Mouse (Mus musculus): ENCODE results near the gene Gm10719.
"Not testable (repeated sequence)": the region's sequence is repeated elsewhere in the genome, so short reads cannot be mapped to it uniquely, and the experiment has no call there.

Gm10719 gene

DNA sequence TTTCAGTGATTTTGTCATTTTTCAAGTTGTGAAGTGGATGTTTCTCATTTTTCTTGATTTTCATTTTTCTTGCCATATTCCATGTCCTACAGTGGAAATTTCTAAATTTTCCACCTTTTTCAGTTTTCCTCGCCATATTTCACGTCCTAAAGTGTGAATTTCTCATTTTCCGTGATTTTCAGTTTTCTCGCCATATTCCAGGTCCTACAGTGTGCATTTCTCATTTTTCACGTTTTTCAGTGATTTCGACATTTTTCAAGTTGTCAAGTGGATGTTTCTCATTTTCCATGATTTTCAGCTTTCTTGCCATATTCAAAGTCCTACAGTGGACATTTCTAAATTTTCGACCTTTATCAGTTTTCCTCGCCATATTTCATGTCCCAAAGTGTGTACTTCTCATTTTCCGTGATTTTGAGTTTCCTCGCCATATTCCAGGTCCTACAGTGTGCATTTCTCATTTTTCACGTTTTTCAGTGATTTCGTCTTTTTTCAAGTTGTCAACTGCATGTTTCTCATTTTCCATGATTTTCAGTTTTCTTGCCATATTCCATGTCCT, 7.8 kb downstream of the Gm10719 start, which contains the start of gene Gm10717:
TSS of gene Gm10717 (plus strand) at position 506 of the 556 bp plus-strand sequence.
- DNase-seq (ENCODE audit: extremely low read depth, insufficient read length, low spot score), result not testable (repeated sequence)

GRCm38 (mm10) chr9:3025653-3026052, 8.4 kb downstream of the Gm10719 start:
- not testable (repeated sequence) for DNase-seq (ENCODE audit: extremely low read depth, insufficient read length, low spot score)

GRCm38 (mm10) chr9:3026136-3026535, 8.9 kb downstream of the Gm10719 start:
- DNase-seq (ENCODE audit: extremely low read depth, insufficient read length, low spot score), result not testable (repeated sequence)

GRCm38 (mm10) chr9:3026741-3027140, 9.5 kb downstream of the Gm10719 start:
- DNase-seq (ENCODE audit: extremely low read depth, insufficient read length, low spot score), result not testable (repeated sequence)

- DNase-seq (ENCODE audit: extremely low read depth, insufficient read length, low spot score), result peak; percentile 55
Observed at GRCm38 (mm10) chr9:3027200-3027599, 10.0 kb downstream of the Gm10719 start.

- not testable (repeated sequence) for DNase-seq (ENCODE audit: extremely low read depth, insufficient read length, low spot score)
Observed at GRCm38 (mm10) chr9:3029276-3030000, 12.2 kb downstream of the Gm10719 start.

GRCm38 (mm10) chr9:3030677-3031318, 13.6 kb downstream of the Gm10719 start:
- peak; percentile 74 for DNase-seq (ENCODE audit: extremely low read depth, insufficient read length, low spot score)

- not testable (repeated sequence) for DNase-seq (ENCODE audit: extremely low read depth, insufficient read length, low spot score)
Observed at GRCm38 (mm10) chr9:3034299-3034698, 17.1 kb downstream of the Gm10719 start, which contains the start of gene Gm17535. Gene Gm17535, plus strand, starts transcription at chr9:3034599.

DNA sequence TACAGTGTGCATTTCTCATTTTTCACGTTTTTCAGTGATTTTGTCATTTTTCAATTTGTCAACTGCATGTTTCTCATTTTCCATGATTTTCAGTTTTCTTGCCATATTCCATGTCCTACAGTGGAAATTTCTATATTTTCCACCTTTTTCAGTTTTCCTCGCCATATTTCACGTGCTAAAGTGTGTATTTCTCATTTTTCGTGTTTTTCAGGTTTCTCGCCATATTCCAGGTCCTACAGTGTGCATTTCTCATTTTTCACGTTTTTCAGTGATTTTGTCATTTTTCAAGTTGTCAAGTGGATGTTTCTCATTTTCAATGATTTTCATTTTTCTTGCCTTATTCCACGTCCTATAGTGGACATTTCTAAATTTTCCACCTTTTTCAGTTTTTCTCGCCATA, 19.4 kb downstream of the Gm10719 start, which contains the start of gene Gm10715:
TSS of gene Gm10715 (plus strand) at position 301 of the 400 bp plus-strand sequence.
- DNase-seq (ENCODE audit: extremely low read depth, insufficient read length, low spot score), result not testable (repeated sequence)

DNA sequence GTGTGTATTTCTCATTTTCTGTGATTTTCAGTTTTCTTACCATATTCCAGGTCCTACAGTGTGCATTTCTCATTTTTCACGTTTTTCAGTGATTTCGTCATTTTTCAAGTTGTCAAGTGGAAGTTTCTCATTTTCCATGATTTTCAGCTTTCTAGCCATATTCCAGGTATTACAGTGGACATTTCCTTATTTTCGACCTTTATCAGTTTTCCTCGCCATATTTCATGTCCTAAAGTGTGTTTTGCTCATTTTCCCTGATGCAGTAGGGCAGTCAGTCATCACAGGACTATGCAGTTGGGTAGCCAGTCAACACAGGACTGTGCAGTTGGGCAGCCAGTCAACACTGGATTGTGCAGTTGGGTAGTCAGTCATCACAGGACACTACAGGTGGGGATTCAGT, 21.0 kb downstream of the Gm10719 start:
- DNase-seq (ENCODE audit: extremely low read depth, insufficient read length, low spot score), result peak; percentile 20

Data from 3134 (cell line).